Mouse (Mus musculus) liver, embryonic 18 days (tissue): ENCODE data around the gene Gm45783. TPM values are rescaled to one million over a fixed set of nuclear protein-coding genes. Genes with fewer than 3 reads are reported as not detected.

ENCODE experiments used
- polyA plus RNA-seq: library from polyadenylated mRNA; depleted of rRNA; stranded (reverse); fragments of >200 nt; gene quantifications from 2 replicates; pipeline ENCODE4 v1.2.3, GENCODE M21; 2012; rRNA removed

Gm45783 gene
- polyA plus RNA-seq, result not detected in 2 replicates

DNA sequence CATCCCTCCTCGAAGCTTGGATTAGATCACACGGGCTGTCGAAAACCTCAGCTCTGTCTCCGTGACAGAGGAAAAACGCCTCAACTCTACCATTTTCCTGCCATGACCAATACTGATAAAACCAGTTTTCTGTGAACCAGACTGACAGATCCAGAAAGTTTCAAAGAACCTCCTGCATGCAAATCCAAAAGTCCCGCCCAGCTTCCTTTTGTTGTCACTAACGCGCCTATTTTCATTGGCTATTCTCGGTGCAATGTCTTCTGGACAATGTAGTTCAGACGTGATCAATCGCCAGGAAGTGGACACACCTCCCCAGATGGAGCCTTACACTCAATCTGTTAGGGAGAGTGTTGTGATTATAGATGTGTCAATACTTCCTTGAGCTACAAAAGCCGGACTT, at the start of gene Gm45783:
Gm45783 (minus strand) TSS at position 143 of the 400 bp plus-strand sequence.

DNA sequence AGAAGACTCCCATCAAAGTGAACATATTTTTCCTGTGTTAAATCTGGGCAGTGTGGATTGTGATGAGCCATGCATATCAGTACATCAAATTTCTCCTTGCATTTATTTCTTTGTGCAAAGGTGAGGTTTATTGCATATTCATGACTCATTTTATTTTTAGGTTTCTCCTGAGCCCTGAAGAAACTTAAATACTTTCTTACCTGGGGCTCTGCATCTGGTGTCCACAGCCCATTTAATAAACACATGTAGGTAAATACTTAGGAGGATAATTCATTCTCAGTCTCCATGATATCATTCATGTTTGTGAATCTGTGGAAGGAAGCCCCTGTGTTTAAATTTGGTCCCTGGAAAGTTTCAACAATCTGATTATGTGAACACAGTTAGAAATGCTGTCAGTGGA, 25.2 kb upstream of the Gm45783 start, which contains the start of gene Vmn2r31:
Vmn2r31 (minus strand) TSS at position 101 of the 400 bp plus-strand sequence.

DNA sequence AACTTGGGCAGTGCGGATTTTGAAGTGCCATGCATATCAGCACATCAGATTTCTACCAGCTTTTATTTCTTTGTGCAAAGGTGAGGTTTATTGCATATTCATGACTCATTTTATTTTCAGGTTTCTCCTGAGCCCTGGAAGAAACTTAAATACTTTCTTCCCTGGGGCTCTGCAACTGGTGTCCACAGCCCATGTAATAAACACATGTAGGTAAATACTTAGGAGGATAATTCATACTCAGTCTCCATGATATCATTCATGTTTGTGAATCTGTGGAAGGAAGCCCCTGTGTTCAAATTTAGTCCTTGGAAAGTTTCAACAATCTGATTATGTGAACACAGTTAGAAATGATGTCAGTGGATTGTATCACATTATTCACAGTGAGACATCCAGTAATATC, 36.9 kb downstream of the Gm45783 start, which contains the start of gene Vmn2r30:
Vmn2r30 (minus strand) TSS at position 101 of the 400 bp plus-strand sequence.

Other genes starting within 250 kb of the Gm45783 start
- gene Zfp773, start 237.8 kb downstream of the Gm45783 start, polyA plus RNA-seq, result 0.10 and 0.13 TPM in 2 replicates
- 0.34 and 0.42 TPM in 2 replicates for gene Zfp418, start 203.2 kb downstream of the Gm45783 start, polyA plus RNA-seq
- 1.1 and 1.2 TPM in 2 replicates for gene Zfp772, start 164.6 kb downstream of the Gm45783 start, polyA plus RNA-seq
- gene Vmn2r29, start 127.2 kb downstream of the Gm45783 start, polyA plus RNA-seq, result 0.34 and 0.52 TPM in 2 replicates
- 0.31 and 0.49 TPM in 2 replicates for gene Gm45844, start 96.3 kb downstream of the Gm45783 start, polyA plus RNA-seq
- 7.8 TPM in 2 replicates for gene Clcn4, start 73.7 kb downstream of the Gm45783 start, polyA plus RNA-seq
- not detected in 2 replicates for gene Vmn2r30, start 37.0 kb downstream of the Gm45783 start, polyA plus RNA-seq
- not detected in 2 replicates for gene Vmn2r31, start 25.1 kb upstream of the Gm45783 start, polyA plus RNA-seq
- gene Vmn2r32, start 105.4 kb upstream of the Gm45783 start, polyA plus RNA-seq, result not detected in 2 replicates
- not detected in 2 replicates for gene Vmn2r33, start 192.2 kb upstream of the Gm45783 start, polyA plus RNA-seq